Mouse (Mus musculus) MEL (cell line): ENCODE results near the gene Pigq. TPM values are rescaled to one million over a fixed set of nuclear protein-coding genes. Genes with fewer than 3 reads are reported as not detected.

Experiments used
- DNase-seq: peaks from one replicate; pipeline ENCODE4 v3.0.0; 2011; ENCODE audit warnings: low read depth, low spot score
- H3K27ac ChIP-seq: 2 replicates; pipeline ENCODE4 v1.5.1; 2012; ENCODE audit warnings: low read depth, mild to moderate bottlenecking, control low read depth, low read length, moderate library complexity; ENCODE audit not compliant: control insufficient read depth
- H3K27me3 ChIP-seq, 2 experiments: fragments of 150-350 bp in 1 of 2; sonication (generic) in 1 of 2; 2 replicates each; pipeline ENCODE4 v1.6.1; 2012; ENCODE audit warnings: low read length in 2 of 2, mild to moderate bottlenecking in 2 of 2, improper control_type of control experiment in 1 of 2, moderate library complexity in 1 of 2; ENCODE audit not compliant: insufficient read depth in 2 of 2, control insufficient read depth in 1 of 2
- H3K36me3 ChIP-seq, 2 experiments: 2 replicates each; pipeline ENCODE4 v1.6.1; 2012 to 2014; ENCODE audit warnings: low read length in 2 of 2, improper control_type of control experiment in 1 of 2, inconsistent platforms in 1 of 2, mild to moderate bottlenecking in 1 of 2; ENCODE audit not compliant: insufficient read depth in 2 of 2, control insufficient read depth in 1 of 2
- H3K4me1 ChIP-seq, 2 experiments: fragments of 150-350 bp in 1 of 2; sonication (generic) in 1 of 2; 2 replicates each; pipeline ENCODE4 v1.6.1; 2012; ENCODE audit warnings: low read length in 2 of 2, improper control_type of control experiment in 1 of 2, mild to moderate bottlenecking in 1 of 2; ENCODE audit not compliant: insufficient read depth in 2 of 2, control insufficient read depth in 1 of 2
- H3K4me3 ChIP-seq, 2 experiments: fragments of 150-350 bp in 1 of 2; sonication (generic) in 1 of 2; 2 replicates each; pipeline ENCODE4 v1.5.1; 2012; ENCODE audit warnings: low read depth in 2 of 2, low read length in 2 of 2, mild to moderate bottlenecking in 2 of 2, moderate library complexity in 2 of 2, control low read depth in 1 of 2, improper control_type of control experiment in 1 of 2; ENCODE audit not compliant: control insufficient read depth in 1 of 2, insufficient read depth in 1 of 2
- H3K79me2 ChIP-seq: 2 replicates; pipeline ENCODE4 v1.6.1; 2012; ENCODE audit warnings: mild to moderate bottlenecking, low read length, moderate library complexity; ENCODE audit not compliant: control insufficient read depth, poor library complexity, insufficient read depth
- H3K9ac ChIP-seq: 2 replicates; pipeline ENCODE4 v1.6.1; 2012; ENCODE audit warnings: low read depth, mild to moderate bottlenecking, control low read depth, low read length, moderate library complexity; ENCODE audit not compliant: control insufficient read depth, poor library complexity, severe bottlenecking
- H3K9me3 ChIP-seq: fragments of 150-350 bp; sonication (generic); replicated peaks from 2 replicates; pipeline ENCODE4 v1.6.1; 2012; ENCODE audit warnings: mild to moderate bottlenecking, low read length, improper control_type of control experiment, moderate library complexity; ENCODE audit not compliant: insufficient read depth
- CHD2 ChIP-seq: IDR thresholded peaks from 2 replicates; pipeline ENCODE4 v1.6.1; 2011; ENCODE audit warnings: low read length, improper control_type of control experiment
- CTCF ChIP-seq, 3 experiments: IDR thresholded peaks in 2 of 3; conservative IDR thresholded peaks in 1 of 3; 2 replicates each; pipeline ENCODE4 v1.5.1; 2011 to 2012; ENCODE audit warnings: low read length in 3 of 3, low read depth in 2 of 3, mild to moderate bottlenecking in 2 of 3, improper control_type of control experiment in 1 of 3, inconsistent platforms in 1 of 3, mixed read lengths in 1 of 3, moderate library complexity in 1 of 3; ENCODE audit not compliant: control insufficient read depth in 1 of 3, insufficient read depth in 1 of 3, poor library complexity in 1 of 3, severe bottlenecking in 1 of 3
- ELF1 ChIP-seq: IDR thresholded peaks from 2 replicates; pipeline ENCODE4 v1.6.1; 2014; ENCODE audit warnings: low read depth, mild to moderate bottlenecking, inconsistent platforms, low read length, improper control_type of control experiment, moderate library complexity
- ETS1 ChIP-seq: IDR thresholded peaks from 2 replicates; pipeline ENCODE4 v1.6.1; 2012; ENCODE audit warnings: low read depth, mild to moderate bottlenecking, inconsistent platforms, low read length, improper control_type of control experiment, moderate library complexity
- GABPA ChIP-seq: IDR thresholded peaks from 2 replicates; pipeline ENCODE4 v1.6.1; 2012; ENCODE audit warnings: low read depth, mild to moderate bottlenecking, inconsistent platforms, low read length, improper control_type of control experiment, moderate library complexity
- GATA1 ChIP-seq: IDR thresholded peaks from 2 replicates; pipeline ENCODE4 v1.6.1; 2011; ENCODE audit warnings: low read depth, low read length, improper control_type of control experiment
- HCFC1 ChIP-seq: IDR thresholded peaks from 2 replicates; pipeline ENCODE4 v1.6.1; 2012; ENCODE audit warnings: low read depth, mild to moderate bottlenecking, inconsistent platforms, low read length, improper control_type of control experiment, moderate library complexity
- MAFK ChIP-seq: IDR thresholded peaks from 2 replicates; pipeline ENCODE4 v1.6.1; 2011; ENCODE audit warnings: low read depth, mild to moderate bottlenecking, low read length, improper control_type of control experiment, borderline replicate concordance
- MAX ChIP-seq: IDR thresholded peaks from 2 replicates; pipeline ENCODE4 v1.6.1; 2011; ENCODE audit warnings: low read length, improper control_type of control experiment
- MXI1 ChIP-seq: IDR thresholded peaks from 2 replicates; pipeline ENCODE4 v1.6.1; 2011; ENCODE audit warnings: mild to moderate bottlenecking, low read depth, low read length, improper control_type of control experiment
- NELFE ChIP-seq: IDR thresholded peaks from 2 replicates; pipeline ENCODE4 v1.6.1; 2011; ENCODE audit warnings: low read depth, low read length, improper control_type of control experiment
- NRF1 ChIP-seq: IDR thresholded peaks from 2 replicates; pipeline ENCODE4 v1.6.1; 2014; ENCODE audit warnings: low read depth, mild to moderate bottlenecking, inconsistent platforms, low read length, improper control_type of control experiment, moderate library complexity; ENCODE audit not compliant: poor library complexity, insufficient read depth, severe bottlenecking
- POLR2A ChIP-seq, 2 experiments: IDR thresholded peaks; 2 replicates each; pipeline ENCODE4 v1.6.1; 2011 to 2012; ENCODE audit warnings: low read length in 2 of 2, mild to moderate bottlenecking in 2 of 2, control low read depth in 1 of 2, improper control_type of control experiment in 1 of 2, low read depth in 1 of 2, moderate library complexity in 1 of 2; ENCODE audit not compliant: control insufficient read depth in 1 of 2, insufficient read depth in 1 of 2, poor library complexity in 1 of 2
- POLR2AphosphoS2 ChIP-seq: IDR thresholded peaks from 2 replicates; pipeline ENCODE4 v1.6.1; 2011; ENCODE audit warnings: low read length, improper control_type of control experiment
- RCOR1 ChIP-seq: IDR thresholded peaks from 2 replicates; pipeline ENCODE4 v1.6.1; 2012; ENCODE audit warnings: low read depth, mild to moderate bottlenecking, inconsistent platforms, low read length, improper control_type of control experiment
- SIN3A ChIP-seq: IDR thresholded peaks from 2 replicates; pipeline ENCODE4 v1.6.1; 2012; ENCODE audit warnings: low read length, improper control_type of control experiment, inconsistent platforms
- TBP ChIP-seq: IDR thresholded peaks from 2 replicates; pipeline ENCODE4 v1.8.0; 2011; ENCODE audit warnings: low read depth, low read length, improper control_type of control experiment
- TCF12 ChIP-seq: IDR thresholded peaks from 2 replicates; pipeline ENCODE4 v1.6.1; 2014; ENCODE audit warnings: low read depth, mild to moderate bottlenecking, inconsistent platforms, low read length, improper control_type of control experiment, moderate library complexity
- ZMIZ1 ChIP-seq: IDR thresholded peaks from 2 replicates; pipeline ENCODE4 v1.6.1; 2012; ENCODE audit warnings: low read depth, mild to moderate bottlenecking, inconsistent platforms, low read length, improper control_type of control experiment, moderate library complexity
- polyA plus RNA-seq, 2 experiments: library from polyadenylated mRNA; stranded (reverse) in 1 of 2; unstranded in 1 of 2; fragments of >175 nt in 1 of 2; fragments of >200 nt in 1 of 2; gene quantifications; 2 replicates each; pipeline versions ENCODE4 v1.2.1 to v1.2.4; 2012; ENCODE audit warnings: low replicate concordance in 2 of 2, low read depth in 1 of 2; ENCODE audit not compliant: insufficient read length in 2 of 2, insufficient read depth in 1 of 2, missing spikeins in 1 of 2
- total RNA-seq: library from RNA; depleted of rRNA; stranded (reverse); fragments of 300-350 nt; gene quantifications from 2 replicates; pipeline ENCODE4 v1.2.3, GENCODE M21; 2012

Pigq gene
- total and polyA plus RNA-seq, 3 experiments: 67.8 to 825 (median 193) TPM

GRCm38 (mm10) chr17:25942597-25943151 is 2.1 kb downstream of the Pigq start (continued):
- peak; percentile 58; the same call in 1 of the 2 replicates for TF ChIP-seq RCOR1
- peak; percentile 85 for TF ChIP-seq GATA1
- peak; percentile 28 to 46; a peak in 1 of 4 replicates for TF ChIP-seq POLR2A (IDR thresholded peaks at IDR 0.05; ENCODE audit: control insufficient read depth in 1 of 2, insufficient read depth in 1 of 2, low read depth in 1 of 2, low read length in 2 of 2, poor library complexity in 1 of 2)
- peak; percentile 33; the same call in 1 of the 2 replicates for TF ChIP-seq MAX
- peak; percentile 99 for TF ChIP-seq TCF12

- peak overlapping the region; percentile 95 for H3K27ac ChIP-seq
- DNase-seq: peak; percentile 89
- H3K9me3 ChIP-seq: no peaks in the 10 kb centered on the region
- H3K36me3 ChIP-seq: peaks cover 2 to 17% of the 10 kb centered on the region in 2 experiments
- H3K27me3 ChIP-seq: no peaks in the 10 kb centered on the region
- peak; percentile 79 for TF ChIP-seq TCF12
- no peak for TF ChIP-seq CHD2
- TF ChIP-seq MAFK: no peak
- TF ChIP-seq GABPA: no peak
- peak; percentile 91 for TF ChIP-seq HCFC1
- 0 out of 2 replicates have a peak, but pooled peaks have one; percentile 63 for TF ChIP-seq POLR2AphosphoS2
- TF ChIP-seq ZMIZ1: peak; percentile 37; the same call in 1 of the 2 replicates
- TF ChIP-seq POLR2A (IDR thresholded peaks at IDR 0.05; ENCODE audit: control insufficient read depth in 1 of 2, insufficient read depth in 1 of 2, low read depth in 1 of 2, low read length in 2 of 2, poor library complexity in 1 of 2): peak; percentile 78 to 92; a peak in 3 of 4 replicates
- no peak for TF ChIP-seq GATA1
- TF ChIP-seq ETS1: peak; percentile 31; the same call in 1 of the 2 replicates
- TF ChIP-seq CTCF (IDR thresholded peaks at IDR 0.05 in 2 of 3, conservative IDR thresholded peaks at IDR 0.05 in 1 of 3; ENCODE audit: control insufficient read depth in 1 of 3, insufficient read depth in 1 of 3, low read depth in 2 of 3, low read length in 3 of 3, poor library complexity in 1 of 3, severe bottlenecking in 1 of 3): 0 out of 6 replicates have a peak, but pooled peaks of 1 of the 3 experiments have one; percentile 0
- TF ChIP-seq SIN3A: peak; percentile 93
- peak; percentile 94 for TF ChIP-seq MXI1
- peak; percentile 64 for TF ChIP-seq ELF1
- peak; percentile 46; the same call in 1 of the 2 replicates for TF ChIP-seq TBP
- TF ChIP-seq MAX: peak; percentile 42
- TF ChIP-seq NELFE: peak; percentile 89
- no peak for TF ChIP-seq RCOR1
- TF ChIP-seq NRF1: no peak
- peak overlapping the region; percentile 63 to 78 for H3K4me3 ChIP-seq
- H3K9ac ChIP-seq: peak overlapping the region; percentile 92
- peaks cover 27% of the 10 kb centered on the region for H3K79me2 ChIP-seq
- peaks cover 10 to 30% of the 10 kb centered on the region in 2 experiments for H3K4me1 ChIP-seq
Observed at GRCm38 (mm10) chr17:25941511-25942241, 3.1 kb downstream of the Pigq start.
